Mouse (Mus musculus): ENCODE results near the gene Alg12.

GRCm38 (mm10) chr15:88864270-88865030 is 45.3 kb upstream of the Alg12 start:
- TF ChIP-seq GATA1 (IDR thresholded peaks at IDR 0.05; ENCODE audit: borderline replicate concordance, low read length) (no peak), FLI1 (IDR thresholded peaks at IDR 0.05; ENCODE audit: low read length) (no peak)
